Mouse (Mus musculus) heart, adult 2 months (tissue): ENCODE measurements around the gene Wwc1. TPM values are rescaled to one million over a fixed set of nuclear protein-coding genes. Genes with fewer than 3 reads are reported as not detected.

Source experiments
- DNase-seq, 2 experiments: peaks; one replicate each; pipeline ENCODE4 v3.0.0; 2021
- H3K27ac ChIP-seq: fragments of 200-600 bp; 2 replicates; pipeline ENCODE4 v1.8.1; 2022
- H3K27me3 ChIP-seq: fragments of 200-500 bp; 2 replicates; pipeline ENCODE4 v1.6.1; 2012; ENCODE audit warnings: mild to moderate bottlenecking, low read length, inconsistent platforms, mixed read lengths; ENCODE audit not compliant: control insufficient read depth, insufficient read depth
- H3K36me3 ChIP-seq: fragments of 200-500 bp; 2 replicates; pipeline ENCODE4 v1.6.1; 2012; ENCODE audit warnings: low read length, inconsistent platforms; ENCODE audit not compliant: control insufficient read depth, insufficient read depth
- H3K4me1 ChIP-seq: fragments of 200-500 bp; 2 replicates; pipeline ENCODE4 v1.6.1; 2011; ENCODE audit warnings: low read length; ENCODE audit not compliant: control insufficient read depth, insufficient read depth
- H3K4me3 ChIP-seq: fragments of 200-600 bp; 2 replicates; pipeline ENCODE4 v1.8.1; 2022
- H3K79me2 ChIP-seq: fragments of 200-500 bp; replicated peaks from 2 replicates; pipeline ENCODE4 v1.6.1; 2012; ENCODE audit warnings: mild to moderate bottlenecking, inconsistent platforms, low read length, moderate library complexity, mixed read lengths; ENCODE audit not compliant: control insufficient read depth, insufficient read depth
- H3K9ac ChIP-seq: fragments of 200-500 bp; 2 replicates; pipeline ENCODE4 v1.6.1; 2012; ENCODE audit warnings: low read depth, mild to moderate bottlenecking, control low read depth, inconsistent platforms, low read length, mixed read lengths
- CTCF ChIP-seq: fragments of 200-600 bp; IDR thresholded peaks from 2 replicates; pipeline ENCODE4 v1.8.1; 2022; ENCODE audit warnings: antibody characterized with exemption, mild to moderate bottlenecking, moderate library complexity
- EP300 ChIP-seq: fragments of 200-500 bp; IDR thresholded peaks from 2 replicates; pipeline ENCODE4 v1.6.1; 2011; ENCODE audit warnings: low read depth, low read length, control low read depth; ENCODE audit not compliant: insufficient read depth
- POLR2A ChIP-seq: fragments of 200-500 bp; IDR thresholded peaks from 2 replicates; pipeline ENCODE4 v1.6.1; 2011; ENCODE audit warnings: mild to moderate bottlenecking, low read depth, low read length, control low read depth; ENCODE audit not compliant: insufficient read depth
- WGBS: fragments of 180-500 bp; shearing (Covaris S2); methylation state at CpG from one replicate; pipeline ENCODE4 v1.1.7; 2018; 5-methylcytosine and 5-hydroxymethylcytosine counted together
- intact Hi-C: fragments of 180-260 bp; cut with DNase I; formaldehyde crosslinking; loops from one replicate; pipeline ENCODE4 v1.15.1; 2025
- polyA plus RNA-seq: library from polyadenylated mRNA; depleted of rRNA; stranded (reverse); fragments of >200 nt; gene quantifications from 2 replicates; pipeline ENCODE4 v1.2.3, GENCODE M21; 2012
- total RNA-seq, 2 experiments: library from RNA; stranded (reverse); gene quantifications; 2 replicates each; pipeline ENCODE4 v1.2.3; 2021

The Wwc1 gene
- total and polyA plus RNA-seq, 3 experiments, result 0.84 to 2.1 (median 1.1) TPM

GRCm38 (mm10) chr11:35916466-35917185 is 63.7 kb downstream of the Wwc1 start:
- Histone ChIP-seq H3K27me3 (no peaks in the 10 kb centered on the region), H3K4me3 (no peak overlapping the region), H3K79me2 (no peaks in the 10 kb centered on the region), H3K36me3 (no peaks in the 10 kb centered on the region), H3K9ac (no peak overlapping the region), H3K27ac (no peak overlapping the region), H3K4me1 (no peaks in the 10 kb centered on the region)
- intact Hi-C loops, result no loop called here
- TF ChIP-seq CTCF (no peak), EP300 (no peak), POLR2A (no peak)
- 79% methylated on average over 8 of the region's 8 CpGs for WGBS
- no peak for DNase-seq

GRCm38 (mm10) chr11:35915546-35915945 is 64.8 kb downstream of the Wwc1 start:
- no peak for DNase-seq
- TF ChIP-seq POLR2A, result no peak
- TF ChIP-seq CTCF, result no peak
- no peak for TF ChIP-seq EP300
- Histone ChIP-seq H3K4me1 (no peaks in the 10 kb centered on the region), H3K27me3 (no peaks in the 10 kb centered on the region), H3K79me2 (no peaks in the 10 kb centered on the region), H3K27ac (no peak overlapping the region), H3K9ac (no peak overlapping the region), H3K4me3 (no peak overlapping the region), H3K36me3 (no peaks in the 10 kb centered on the region)
- intact Hi-C loops, result no loop called here
- 76% methylated on average over 8 of the region's 8 CpGs for WGBS

- Histone ChIP-seq H3K27ac (no peak overlapping the region), H3K4me1 (no peaks in the 10 kb centered on the region), H3K9ac (no peak overlapping the region), H3K27me3 (no peaks in the 10 kb centered on the region), H3K4me3 (no peak overlapping the region), H3K36me3 (no peaks in the 10 kb centered on the region), H3K79me2 (no peaks in the 10 kb centered on the region)
- 78% methylated on average over 6 of the region's 6 CpGs for WGBS
- TF ChIP-seq POLR2A, result no peak
- no peak for TF ChIP-seq CTCF
- no peak for TF ChIP-seq EP300
- no peak for DNase-seq
- intact Hi-C loops, result no loop called here
Measured at GRCm38 (mm10) chr11:35913418-35914044, 66.8 kb downstream of the Wwc1 start.

GRCm38 (mm10) chr11:35904955-35905550 is 75.3 kb downstream of the Wwc1 start:
- Histone ChIP-seq H3K36me3 (no peaks in the 10 kb centered on the region), H3K4me3 (no peak overlapping the region), H3K27me3 (no peaks in the 10 kb centered on the region), H3K9ac (no peak overlapping the region), H3K4me1 (no peaks in the 10 kb centered on the region), H3K79me2 (no peaks in the 10 kb centered on the region), H3K27ac (no peak overlapping the region)
- intact Hi-C loops, result no loop called here
- 63% methylated on average over 7 of the region's 7 CpGs for WGBS
- TF ChIP-seq CTCF (no peak), POLR2A (no peak), EP300 (no peak)
- DNase-seq, result no peak

- no peaks in the 10 kb centered on the region for H3K36me3 ChIP-seq
- no peak for TF ChIP-seq POLR2A
- TF ChIP-seq EP300, result no peak
- TF ChIP-seq CTCF, result no peak
- intact Hi-C loops, result no loop called here
- H3K4me1 ChIP-seq, result no peaks in the 10 kb centered on the region
- DNase-seq, result no peak
- no peak overlapping the region for H3K27ac ChIP-seq
- H3K27me3 ChIP-seq, result no peaks in the 10 kb centered on the region
- no peaks in the 10 kb centered on the region for H3K79me2 ChIP-seq
- 54% methylated on average over 9 of the region's 9 CpGs for WGBS
- no peak overlapping the region for H3K9ac ChIP-seq
- no peak overlapping the region for H3K4me3 ChIP-seq
Measured at GRCm38 (mm10) chr11:35903079-35903478, 77.2 kb downstream of the Wwc1 start.

- DNase-seq, result no peak
- H3K36me3 ChIP-seq, result no peaks in the 10 kb centered on the region
- H3K27ac ChIP-seq, result no peak overlapping the region
- no peak overlapping the region for H3K9ac ChIP-seq
- 71% methylated on average over 9 of the region's 9 CpGs for WGBS
- H3K27me3 ChIP-seq, result no peaks in the 10 kb centered on the region
- no peak overlapping the region for H3K4me3 ChIP-seq
- TF ChIP-seq CTCF (no peak), EP300 (no peak), POLR2A (no peak)
- H3K79me2 ChIP-seq, result no peaks in the 10 kb centered on the region
- no peaks in the 10 kb centered on the region for H3K4me1 ChIP-seq
- intact Hi-C loops, result no loop called here
Measured at GRCm38 (mm10) chr11:35899946-35900345, 80.4 kb downstream of the Wwc1 start.
